Mouse (Mus musculus): ENCODE measurements around the gene Dmrtb1.

The Dmrtb1 gene

DNA sequence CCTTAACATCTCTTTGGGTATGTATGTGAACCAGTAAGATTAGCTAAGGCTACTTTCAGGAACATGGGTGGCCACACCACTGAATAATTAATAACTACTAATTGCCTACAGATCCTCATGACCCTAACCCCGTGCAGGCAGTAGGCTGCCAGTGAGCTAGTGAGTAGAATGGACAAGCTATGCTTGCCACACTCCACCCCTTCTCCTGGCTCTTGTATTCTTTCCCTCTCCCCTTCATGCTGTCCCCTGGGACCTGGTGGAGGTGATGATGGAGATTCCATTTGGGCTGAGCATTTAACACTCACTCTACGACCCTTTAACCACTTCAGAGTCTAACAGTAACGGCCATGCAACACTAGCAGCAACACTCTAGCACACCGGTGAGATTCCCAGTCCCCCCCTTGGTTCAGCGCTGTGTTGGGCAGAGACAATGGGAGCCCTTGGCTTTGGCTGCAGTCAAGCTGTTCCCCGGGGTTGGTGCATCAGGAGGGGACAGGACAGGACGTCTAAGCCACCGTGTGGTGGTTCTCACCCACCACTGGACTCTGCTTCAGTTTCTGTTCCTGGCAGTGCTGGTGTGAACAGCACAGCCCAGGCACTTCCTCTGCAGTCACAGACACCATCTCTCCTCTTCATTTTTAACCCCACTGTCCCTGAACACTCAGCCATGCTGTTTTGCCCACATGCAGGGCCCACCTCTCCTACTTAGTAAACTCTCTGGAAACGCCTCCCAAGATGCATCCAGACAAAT is 2.8 kb downstream of the Dmrtb1 start:
- DNase-seq (ENCODE audit: low spot score in 2 of 2) = no peak

DNA sequence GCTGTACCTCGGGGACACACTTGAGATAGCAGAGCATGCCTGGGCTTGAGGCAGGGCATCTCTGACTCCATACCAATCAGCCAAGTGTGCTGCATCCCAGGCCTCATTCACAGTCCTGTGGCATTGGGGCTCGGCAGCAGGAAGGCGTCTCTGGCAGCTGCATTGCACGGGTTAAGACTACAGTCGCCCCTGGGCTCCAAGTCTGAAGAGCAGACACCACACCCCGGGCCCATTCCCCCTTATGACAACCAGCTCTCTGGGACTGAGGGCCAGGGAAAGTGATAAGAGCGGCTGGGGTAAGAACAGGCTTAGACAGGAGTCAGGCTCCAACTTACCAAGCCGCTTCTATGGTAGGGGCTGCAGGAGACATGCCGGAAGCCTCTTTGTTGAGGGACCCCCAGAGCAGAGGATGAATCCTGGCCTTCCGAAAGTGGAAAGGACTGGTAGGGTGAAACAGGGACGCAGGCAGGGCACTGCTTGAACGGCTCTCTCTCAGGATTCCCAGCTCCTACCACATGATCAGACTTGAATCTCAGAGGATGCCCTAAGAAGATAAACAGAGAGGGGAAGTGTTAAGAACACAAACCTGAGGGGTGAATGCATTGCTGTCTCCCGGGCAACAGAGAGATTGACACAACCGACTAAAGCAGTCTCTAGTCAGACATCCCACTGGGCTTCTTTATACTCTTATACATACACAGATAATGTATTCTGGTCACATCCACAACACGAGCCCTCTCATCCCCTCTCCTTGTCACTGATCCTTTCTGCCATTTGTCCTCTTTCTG is 3.5 kb downstream of the Dmrtb1 start:
- no peak for DNase-seq (ENCODE audit: low spot score in 2 of 2)

DNA sequence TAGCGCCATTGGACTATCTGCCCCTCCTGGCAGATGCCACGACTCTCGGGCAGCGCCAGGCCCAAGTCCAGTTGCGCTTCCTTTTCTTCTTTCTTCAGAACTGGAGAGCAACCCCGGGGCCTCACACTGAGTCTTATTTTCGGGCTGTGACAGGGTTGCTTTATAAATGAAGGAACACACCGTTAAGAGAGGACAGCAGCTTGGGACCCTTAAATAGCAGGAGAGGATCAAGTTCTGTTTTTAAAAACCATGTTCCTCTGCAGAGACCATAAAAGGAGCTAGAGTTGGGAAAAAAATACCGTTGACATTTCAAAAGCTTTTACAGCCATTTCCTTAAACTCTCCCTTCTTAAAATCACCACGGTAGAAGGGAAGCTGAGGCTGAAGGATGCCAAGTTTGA is 8.4 kb downstream of the Dmrtb1 start:
- no peak for DNase-seq (ENCODE audit: low spot score in 2 of 2)

DNA sequence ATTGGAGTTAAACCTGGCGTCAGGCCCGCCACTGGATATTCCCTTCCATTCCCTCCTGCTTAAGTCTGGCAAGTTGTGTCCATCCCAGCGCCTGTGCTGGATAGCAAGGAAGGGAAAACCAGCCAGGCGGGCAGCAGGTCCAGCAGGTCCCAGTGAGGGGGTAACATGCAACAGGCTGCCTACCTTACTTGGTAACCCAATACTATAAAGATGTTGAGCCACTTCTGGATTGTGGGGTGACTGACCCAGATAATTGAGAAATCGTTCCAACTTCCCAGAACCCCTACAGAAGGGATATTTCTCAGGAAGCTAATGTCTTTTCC is 9.7 kb downstream of the Dmrtb1 start:
- DNase-seq (ENCODE audit: low spot score in 2 of 2) = no peak

DNA sequence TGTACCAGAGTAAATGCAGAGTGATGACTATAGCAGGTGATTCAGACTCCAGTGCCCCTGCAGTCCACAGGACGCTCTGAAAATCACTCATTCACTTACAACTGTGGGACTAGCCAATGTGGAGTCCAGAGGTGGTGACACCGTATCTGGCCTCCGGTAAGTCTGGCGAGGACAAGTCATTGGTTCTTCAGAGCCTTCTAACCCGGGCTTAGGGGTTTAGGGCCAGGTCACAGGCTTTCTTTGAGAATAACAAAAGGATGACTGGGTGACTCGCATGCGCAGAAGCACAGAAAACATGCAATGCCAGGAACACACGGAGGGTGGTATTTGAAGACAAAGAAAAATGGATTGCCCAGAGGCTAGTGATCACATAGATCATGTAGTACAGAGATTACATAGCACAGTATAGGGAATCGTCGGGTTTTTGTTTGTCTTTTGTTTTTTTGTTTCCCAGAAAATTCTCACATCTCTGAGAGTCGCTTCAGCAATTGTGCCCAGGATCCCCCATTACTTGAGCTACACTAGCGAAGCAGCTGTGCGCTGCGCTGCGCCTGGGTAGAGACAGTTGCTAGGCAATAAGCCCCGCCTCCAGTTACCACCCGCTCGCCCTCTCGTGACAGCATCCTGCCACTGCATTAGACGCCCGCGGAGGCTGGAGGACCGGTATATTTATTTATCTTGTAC is 10.2 kb downstream of the Dmrtb1 start:
- peak; percentile 62 to 86 for DNase-seq (ENCODE audit: low spot score in 2 of 2)

DNA sequence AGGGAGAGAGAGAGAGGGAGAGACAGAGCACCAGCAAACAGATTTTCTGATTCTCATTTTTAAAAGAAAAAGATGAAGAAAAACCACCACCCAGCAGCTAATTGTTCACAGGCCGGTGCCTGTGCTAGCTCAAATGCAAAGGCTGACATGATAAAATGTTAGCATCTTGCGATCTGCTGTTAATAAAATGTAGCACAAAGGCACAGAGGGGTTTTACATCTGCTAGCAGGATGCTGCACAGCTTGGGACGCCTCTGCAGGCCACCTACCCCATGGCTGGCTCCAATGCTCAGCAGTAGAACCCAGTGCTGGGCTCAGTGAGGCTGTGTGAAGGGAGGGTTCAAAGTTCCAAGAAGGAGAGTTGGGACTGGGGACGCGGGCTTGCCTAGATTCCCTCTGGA is 13.3 kb downstream of the Dmrtb1 start:
- DNase-seq (ENCODE audit: low spot score in 2 of 2) = no peak

DNA sequence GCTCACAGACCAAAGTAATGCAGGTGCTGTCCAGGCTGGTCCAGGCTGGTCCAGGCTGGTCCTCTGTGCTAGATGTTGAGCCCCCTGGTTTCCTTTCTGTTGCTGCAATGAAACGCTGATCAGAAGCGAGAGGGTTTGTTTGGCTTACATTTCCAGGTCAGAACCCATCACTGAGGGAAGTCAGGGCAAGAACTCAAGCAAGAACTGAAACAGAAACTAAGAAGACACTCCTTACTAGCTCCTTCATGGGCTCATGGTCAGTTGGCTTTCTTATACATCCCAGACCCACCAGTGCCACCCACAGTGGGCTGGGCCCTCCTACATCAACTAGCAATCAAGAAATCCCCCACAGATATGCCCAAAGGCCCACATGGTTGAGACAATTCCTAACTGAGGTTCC is 15.5 kb downstream of the Dmrtb1 start:
- DNase-seq (ENCODE audit: low spot score in 2 of 2) = no peak

DNA sequence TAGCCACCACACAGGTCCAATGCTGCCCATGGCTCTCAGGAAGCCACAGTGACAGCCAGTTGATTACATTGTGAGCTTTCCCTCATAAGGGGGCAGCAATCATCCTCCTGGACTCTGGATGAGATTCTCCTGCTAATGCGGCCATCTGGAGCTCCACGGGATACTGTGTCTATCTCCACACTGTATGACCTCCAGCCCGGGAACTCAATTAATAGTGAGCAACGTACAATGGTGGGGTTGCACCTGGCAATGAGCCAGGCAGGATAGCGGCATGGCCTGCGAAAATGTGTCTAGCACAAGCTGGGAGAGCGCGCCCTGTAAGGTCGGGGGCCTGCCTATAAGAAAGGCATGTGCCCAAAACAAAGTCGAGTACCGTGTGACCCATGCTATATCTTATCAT is 23.4 kb downstream of the Dmrtb1 start:
- no peak for DNase-seq (ENCODE audit: low spot score in 2 of 2)

DNA sequence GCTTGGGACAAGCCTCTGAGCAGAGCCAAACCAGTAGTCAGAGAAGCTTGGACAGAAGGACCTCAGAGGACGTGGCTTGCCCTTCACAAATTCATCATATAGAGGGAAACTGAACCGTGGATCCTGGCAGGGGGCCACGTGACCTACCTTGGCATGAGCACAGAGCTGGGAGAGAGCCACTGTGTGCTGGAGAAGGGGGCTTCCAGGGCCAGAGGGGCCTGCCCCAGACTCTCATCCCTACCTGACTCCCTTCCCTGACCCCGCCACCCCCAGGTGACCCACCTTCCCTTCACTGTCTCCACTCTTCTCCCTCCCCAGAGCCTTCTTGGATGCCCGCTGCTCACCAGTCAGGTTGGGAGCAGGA is 30.8 kb downstream of the Dmrtb1 start:
- DNase-seq (ENCODE audit: low spot score in 2 of 2) = no peak

DNA sequence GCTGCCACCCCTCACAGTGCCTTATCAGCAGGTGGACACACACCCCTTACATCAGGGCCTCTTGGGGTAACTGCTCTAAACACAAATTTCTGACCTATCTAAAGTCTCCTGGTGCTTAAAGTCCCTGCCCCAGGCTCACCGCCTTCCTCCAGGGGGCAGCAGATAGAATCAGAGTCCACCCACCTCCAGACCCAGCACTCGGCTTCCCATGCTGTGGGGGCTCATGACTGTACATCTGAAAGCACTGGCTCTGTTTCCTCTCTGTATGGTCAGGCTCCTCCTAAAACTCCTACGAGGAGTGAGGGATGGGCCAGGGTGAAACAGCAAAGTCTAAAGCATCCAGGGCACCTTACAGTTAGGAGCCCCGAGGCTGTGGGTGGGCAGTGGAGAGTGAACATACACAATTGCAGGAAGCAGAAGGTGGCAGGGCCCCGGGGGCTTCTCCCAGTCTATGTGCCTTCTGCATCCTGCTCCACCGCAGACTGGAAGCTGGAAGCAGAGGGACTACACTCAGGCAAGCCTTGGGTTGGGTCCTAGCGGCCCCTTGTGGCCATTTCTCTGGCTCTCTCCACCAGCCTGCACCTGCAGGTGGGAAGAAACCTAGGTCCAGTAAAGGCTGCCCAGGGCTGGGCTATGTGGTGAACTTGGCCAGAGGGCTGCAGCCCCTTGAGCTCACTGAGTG is 31.3 kb downstream of the Dmrtb1 start:
- peak in 1 of 2 experiments; percentile 86 for DNase-seq (ENCODE audit: low spot score in 2 of 2)

DNA sequence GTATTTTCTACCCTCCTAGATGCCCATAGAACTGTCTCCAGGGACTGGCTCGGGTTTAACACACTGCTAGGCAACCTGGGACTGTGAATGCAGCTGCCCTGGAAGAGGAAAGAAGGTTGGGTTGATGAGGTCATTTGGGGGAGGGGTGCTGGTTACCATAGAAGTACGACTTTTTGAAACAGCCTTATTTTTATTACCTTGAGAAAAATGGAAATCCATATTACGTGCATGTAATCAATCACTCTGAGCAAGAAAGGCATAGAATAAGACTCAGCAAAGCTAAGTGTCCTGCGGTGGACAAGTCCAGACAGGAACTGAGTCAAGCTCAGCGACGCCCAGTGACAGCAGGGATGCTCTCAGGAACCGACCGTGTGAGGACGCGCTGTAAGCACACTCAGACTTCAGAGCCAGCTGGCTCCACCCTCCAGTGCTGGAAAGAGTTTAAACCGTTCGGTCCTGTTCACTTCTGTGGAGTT is 33.0 kb downstream of the Dmrtb1 start:
- DNase-seq (ENCODE audit: low spot score in 2 of 2) = no peak

DNA sequence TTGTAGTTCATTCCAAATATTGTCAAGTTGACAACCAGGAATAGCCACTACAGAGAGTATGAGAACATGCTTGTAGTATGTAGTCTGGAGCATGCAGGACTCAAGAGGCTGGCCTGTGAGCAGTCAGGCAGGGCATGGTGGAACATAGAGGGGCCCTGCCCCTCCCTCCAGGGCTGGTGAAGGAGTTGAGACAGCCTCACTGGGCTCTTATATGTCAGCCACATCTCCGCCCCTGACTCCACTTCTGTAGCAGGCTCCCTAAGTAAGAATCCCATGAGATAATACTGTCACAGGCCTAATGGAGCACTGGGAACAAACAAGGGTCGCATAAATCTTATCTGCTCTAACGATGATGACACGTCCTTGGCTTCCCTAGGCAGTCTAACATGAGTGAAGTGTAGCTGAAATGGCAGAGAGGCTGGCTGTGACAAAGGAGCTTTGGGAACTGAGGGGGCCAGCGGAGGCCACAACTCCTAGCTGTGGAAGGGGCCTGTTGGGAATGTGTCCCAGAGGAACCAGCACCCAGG is 35.0 kb downstream of the Dmrtb1 start:
- DNase-seq (ENCODE audit: low spot score in 2 of 2) = no peak

DNA sequence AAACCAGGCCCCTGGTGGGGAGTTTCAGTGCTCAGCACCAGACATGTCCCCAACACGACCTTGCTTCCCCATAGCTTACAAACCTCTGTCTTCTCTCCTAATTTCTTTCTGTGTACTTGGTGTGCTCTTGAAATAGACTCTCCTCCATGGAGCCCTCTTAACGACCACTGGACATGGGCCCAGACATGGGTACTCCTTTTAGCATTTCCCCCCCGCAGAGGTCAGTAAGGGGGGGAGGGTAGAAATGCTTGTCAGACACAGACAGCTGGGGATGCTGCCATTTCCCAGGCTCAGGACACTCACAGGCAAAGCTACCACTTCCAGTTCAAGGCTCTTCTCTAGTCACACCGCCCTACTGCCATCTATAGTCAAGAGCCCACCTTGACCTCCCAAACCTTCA is 42.4 kb downstream of the Dmrtb1 start:
- no peak for DNase-seq (ENCODE audit: low spot score in 2 of 2)

DNA sequence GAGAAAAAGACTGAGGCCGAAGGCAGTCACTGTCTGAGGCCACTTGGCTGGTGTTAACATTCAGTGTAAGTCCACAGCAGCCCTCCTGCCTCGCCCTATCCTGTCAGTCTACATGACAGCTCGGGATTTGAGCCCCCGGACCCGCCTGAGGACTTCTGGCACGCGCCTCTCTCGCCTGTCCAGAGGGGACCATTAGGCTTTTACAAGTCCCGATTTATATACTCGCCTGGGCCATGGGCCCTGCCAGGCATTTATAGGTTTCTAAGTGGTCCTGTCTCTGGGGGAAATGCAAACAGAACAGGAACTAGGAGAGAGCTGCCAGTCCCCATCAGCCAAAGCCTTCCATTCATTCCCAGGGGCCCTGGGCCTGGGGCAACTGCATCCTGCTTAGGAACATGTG is 45.7 kb downstream of the Dmrtb1 start:
- DNase-seq (ENCODE audit: low spot score in 2 of 2) = no peak

DNA sequence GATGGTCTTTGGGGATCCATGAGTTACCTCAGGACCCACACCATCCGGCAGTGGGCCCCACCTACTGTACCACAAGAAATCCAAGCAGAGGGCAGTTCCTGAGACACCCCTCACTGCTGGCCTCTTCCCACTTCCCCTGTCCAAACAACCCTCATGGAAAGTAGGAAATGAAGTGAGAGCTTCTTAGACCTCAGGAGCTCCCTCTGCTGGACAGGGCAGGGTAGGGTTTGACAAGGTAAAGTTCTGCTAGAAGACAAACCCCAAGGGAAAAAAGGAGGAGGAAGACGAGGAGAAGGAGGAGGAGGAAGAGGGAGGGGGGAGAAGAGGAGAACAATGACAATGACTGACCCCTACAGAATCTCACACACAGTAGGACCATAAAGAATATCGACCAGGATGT is 46.4 kb downstream of the Dmrtb1 start:
- peak in 1 of 2 experiments; percentile 53 for DNase-seq (ENCODE audit: low spot score in 2 of 2)

DNA sequence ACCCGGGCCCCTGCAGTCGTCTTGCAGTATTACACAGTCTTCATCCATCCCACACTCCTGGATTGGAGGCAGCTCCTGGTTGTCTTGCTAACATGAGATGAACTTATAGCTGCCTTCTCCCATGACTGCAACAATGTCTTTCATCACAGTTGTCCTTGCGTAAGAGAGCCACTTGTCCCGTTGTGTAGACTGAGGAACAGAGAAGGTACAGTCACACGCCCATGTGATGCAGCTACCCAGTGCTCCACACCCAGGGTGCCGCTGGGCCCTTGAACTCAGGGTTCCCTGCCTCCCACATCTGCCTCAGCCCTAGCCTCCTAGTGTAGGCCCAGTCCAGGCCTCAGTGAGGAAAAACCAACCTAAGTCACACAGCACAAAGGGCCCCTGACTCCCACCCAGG is 47.9 kb downstream of the Dmrtb1 start:
- DNase-seq (ENCODE audit: low spot score in 2 of 2) = no peak

DNA sequence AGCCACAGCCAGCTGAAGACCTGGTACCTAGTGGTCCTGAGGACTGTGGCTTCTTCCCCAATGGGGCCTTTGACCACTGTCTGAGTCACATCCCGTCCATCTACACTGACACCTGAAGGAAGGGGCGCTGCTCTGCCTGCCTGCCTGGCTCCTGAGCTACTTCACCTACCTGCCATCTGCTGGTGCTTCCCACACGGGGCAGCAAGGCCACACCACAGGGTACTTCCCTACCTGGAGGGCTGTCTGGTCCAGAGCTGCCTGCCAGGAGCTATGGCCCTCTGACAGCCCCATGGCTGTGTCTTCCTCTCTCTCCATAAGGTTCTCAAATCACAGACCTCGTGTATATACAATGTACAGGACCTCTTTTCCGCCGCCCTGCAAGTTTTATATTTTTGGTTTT is 49.4 kb downstream of the Dmrtb1 start:
- DNase-seq (ENCODE audit: low spot score in 2 of 2) = no peak

DNA sequence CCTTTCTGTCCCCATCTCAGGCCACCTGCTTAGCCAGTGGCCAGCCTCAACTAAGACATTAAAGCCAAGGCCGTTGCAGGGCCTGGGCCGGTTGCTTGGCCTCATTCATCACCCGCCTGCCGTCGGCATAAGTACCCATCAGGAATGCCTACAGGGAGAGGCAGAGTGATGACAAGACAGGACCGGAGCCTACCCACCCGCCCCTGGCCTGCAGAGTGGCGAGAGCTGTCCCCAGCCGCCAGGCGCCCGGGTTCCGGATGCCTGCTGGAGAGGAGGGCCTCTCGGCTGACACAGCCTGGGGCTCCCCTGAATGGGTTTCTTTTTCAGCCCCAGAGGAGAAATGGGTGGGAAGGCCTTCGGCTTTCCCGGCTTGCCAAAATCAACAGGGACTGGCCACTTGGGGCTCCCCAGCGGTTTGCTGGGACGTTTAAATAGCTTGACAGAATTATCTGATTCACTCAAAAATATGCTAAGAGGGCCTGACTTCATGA is 55.1 kb downstream of the Dmrtb1 start:
- DNase-seq (ENCODE audit: low spot score in 2 of 2) = no peak

DNA sequence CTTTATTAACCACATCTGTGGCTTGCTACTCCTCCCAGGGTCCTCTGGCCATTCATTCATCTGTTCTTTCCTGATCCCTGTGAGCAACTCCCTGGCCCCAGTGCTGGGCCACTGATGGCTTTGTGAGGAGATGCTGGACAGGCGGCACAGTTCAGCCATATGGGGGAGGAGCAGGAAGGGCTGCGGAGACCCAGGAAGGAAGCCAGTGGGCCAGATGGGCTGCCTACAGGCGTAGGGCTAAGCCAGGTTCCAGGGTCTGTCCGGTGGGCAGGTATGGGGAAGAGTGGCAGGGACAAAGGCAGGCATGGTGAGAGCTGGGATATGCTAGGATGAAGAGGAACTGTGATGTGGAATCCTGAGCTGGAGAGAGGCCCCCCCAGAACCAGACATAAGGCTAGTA is 55.8 kb downstream of the Dmrtb1 start:
- DNase-seq (ENCODE audit: low spot score in 2 of 2) = no peak

Measured in left cerebral cortex, adult 9 months (tissue).